Mouse (Mus musculus): ENCODE measurements around the gene Spn. TPM values are rescaled to one million over a fixed set of nuclear protein-coding genes. Genes with fewer than 3 reads are reported as not detected.

The Spn gene
- polyA plus RNA-seq, 1 experiment: 49.2 TPM

GRCm38 (mm10) chr7:127176937-127177336, 39.3 kb upstream of the Spn start:
- no peak for TF ChIP-seq CTCF (IDR thresholded peaks at IDR 0.05; ENCODE audit: control insufficient read depth, insufficient read depth, low read length)
- no peak for TF ChIP-seq POLR2A (IDR thresholded peaks at IDR 0.05; ENCODE audit: borderline replicate concordance, control insufficient read depth, low read depth, low read length)
- H3K27ac ChIP-seq (ENCODE audit: control insufficient read depth, insufficient read depth, low read depth, low read length, poor library complexity): no peak overlapping the region
- WGBS: 78% methylated on average over 4 of the region's 4 CpGs

DNA sequence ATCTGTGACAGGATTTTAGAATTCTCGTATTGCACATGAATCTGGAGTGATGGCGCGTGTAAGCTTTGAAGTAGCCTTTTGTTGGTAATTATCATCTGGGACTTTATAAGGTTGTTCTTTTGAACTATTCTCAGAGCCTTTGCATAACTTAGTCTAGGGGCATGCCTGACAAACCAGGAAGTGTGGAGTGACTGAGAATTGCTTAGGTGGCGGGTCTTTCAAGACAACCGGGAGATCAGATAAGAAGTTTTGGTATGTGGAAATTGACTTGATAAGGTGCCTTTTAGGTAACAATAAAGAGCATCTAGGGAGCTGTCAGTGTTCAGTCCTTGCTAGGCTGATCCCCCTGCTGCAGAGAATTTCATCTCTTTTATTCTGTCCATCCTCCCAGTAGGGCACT, 28.9 kb upstream of the Spn start:
- H3K27ac ChIP-seq (ENCODE audit: control insufficient read depth, insufficient read depth, low read depth, low read length, poor library complexity): no peak overlapping the region
- H3K4me3 ChIP-seq (replicated peaks; ENCODE audit: control insufficient read depth, low read depth, low read length): no peak overlapping the region
- peaks cover 2% of the 10 kb centered on the region for H3K4me1 ChIP-seq (ENCODE audit: control insufficient read depth, insufficient read depth, low read length)
- TF ChIP-seq CTCF (IDR thresholded peaks at IDR 0.05; ENCODE audit: control insufficient read depth, insufficient read depth, low read length) (no peak), POLR2A (IDR thresholded peaks at IDR 0.05; ENCODE audit: borderline replicate concordance, control insufficient read depth, low read depth, low read length) (no peak)
- WGBS: 68% methylated on average over 5 of the region's 5 CpGs

More at GRCm38 (mm10) chr7:127176937-127177336, 39.3 kb upstream of the Spn start:
- Histone ChIP-seq H3K4me3 (replicated peaks; ENCODE audit: control insufficient read depth, low read depth, low read length) (no peak overlapping the region), H3K4me1 (ENCODE audit: control insufficient read depth, insufficient read depth, low read length) (peaks cover 6% of the 10 kb centered on the region)

GRCm38 (mm10) chr7:127165607-127166493, 28.2 kb upstream of the Spn start:
- TF ChIP-seq CTCF (IDR thresholded peaks at IDR 0.05; ENCODE audit: control insufficient read depth, insufficient read depth, low read length) (no peak), POLR2A (IDR thresholded peaks at IDR 0.05; ENCODE audit: borderline replicate concordance, control insufficient read depth, low read depth, low read length) (no peak)
- H3K27ac ChIP-seq (ENCODE audit: control insufficient read depth, insufficient read depth, low read depth, low read length, poor library complexity): no peak overlapping the region
- no peak overlapping the region for H3K4me3 ChIP-seq (replicated peaks; ENCODE audit: control insufficient read depth, low read depth, low read length)
- peaks cover 2% of the 10 kb centered on the region for H3K4me1 ChIP-seq (ENCODE audit: control insufficient read depth, insufficient read depth, low read length)
- WGBS: 49% methylated on average over 12 of the region's 12 CpGs

GRCm38 (mm10) chr7:127164002-127164401, 26.4 kb upstream of the Spn start:
- H3K4me1 ChIP-seq (ENCODE audit: control insufficient read depth, insufficient read depth, low read length): peaks cover 2% of the 10 kb centered on the region
- no peak overlapping the region for H3K4me3 ChIP-seq (replicated peaks; ENCODE audit: control insufficient read depth, low read depth, low read length)
- WGBS: 73% methylated on average over 4 of the region's 4 CpGs
- TF ChIP-seq POLR2A (IDR thresholded peaks at IDR 0.05; ENCODE audit: borderline replicate concordance, control insufficient read depth, low read depth, low read length): no peak
- no peak for TF ChIP-seq CTCF (IDR thresholded peaks at IDR 0.05; ENCODE audit: control insufficient read depth, insufficient read depth, low read length)
- H3K27ac ChIP-seq (ENCODE audit: control insufficient read depth, insufficient read depth, low read depth, low read length, poor library complexity): no peak overlapping the region

DNA sequence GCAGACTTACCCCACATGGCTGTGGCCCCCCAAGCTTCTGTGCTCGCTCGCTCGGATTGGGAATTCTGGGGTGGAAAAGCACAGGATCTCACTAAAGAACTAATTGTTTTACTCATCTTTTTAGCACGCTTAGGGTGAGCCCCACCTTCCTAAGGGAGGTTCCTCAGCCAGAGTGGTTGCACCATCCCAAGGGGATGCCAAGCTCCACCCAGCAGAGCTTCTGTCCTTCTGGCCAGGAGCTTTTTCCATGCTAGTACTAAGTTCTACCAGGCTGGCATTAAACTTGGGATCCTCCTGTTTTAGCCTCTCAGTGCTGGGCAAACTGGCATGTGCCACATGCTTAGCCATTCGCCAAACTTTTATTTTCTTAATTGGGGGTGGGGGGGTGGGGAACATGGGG, 24.9 kb upstream of the Spn start:
- 85% methylated on average over 5 of the region's 5 CpGs for WGBS
- TF ChIP-seq POLR2A (IDR thresholded peaks at IDR 0.05; ENCODE audit: borderline replicate concordance, control insufficient read depth, low read depth, low read length): no peak
- no peak for TF ChIP-seq CTCF (IDR thresholded peaks at IDR 0.05; ENCODE audit: control insufficient read depth, insufficient read depth, low read length)
- no peak overlapping the region for H3K27ac ChIP-seq (ENCODE audit: control insufficient read depth, insufficient read depth, low read depth, low read length, poor library complexity)
- H3K4me3 ChIP-seq (replicated peaks; ENCODE audit: control insufficient read depth, low read depth, low read length): no peak overlapping the region
- peaks cover 2% of the 10 kb centered on the region for H3K4me1 ChIP-seq (ENCODE audit: control insufficient read depth, insufficient read depth, low read length)

- Histone ChIP-seq H3K4me3 (replicated peaks; ENCODE audit: control insufficient read depth, low read depth, low read length) (no peak overlapping the region), H3K27ac (ENCODE audit: control insufficient read depth, insufficient read depth, low read depth, low read length, poor library complexity) (no peak overlapping the region), H3K4me1 (ENCODE audit: control insufficient read depth, insufficient read depth, low read length) (peaks cover 2% of the 10 kb centered on the region; the same call in 1 of the 2 replicates)
- 31% methylated on average over 4 of the region's 4 CpGs for WGBS
- TF ChIP-seq POLR2A (IDR thresholded peaks at IDR 0.05; ENCODE audit: borderline replicate concordance, control insufficient read depth, low read depth, low read length) (no peak), CTCF (IDR thresholded peaks at IDR 0.05; ENCODE audit: control insufficient read depth, insufficient read depth, low read length) (no peak)
These were observed 19.9 kb upstream of the Spn start for GRCm38 (mm10) chr7:127157548-127157947.

GRCm38 (mm10) chr7:127153477-127153876, 15.9 kb upstream of the Spn start:
- Histone ChIP-seq H3K4me1 (ENCODE audit: control insufficient read depth, insufficient read depth, low read length) (peaks cover 2% of the 10 kb centered on the region; the same call in 1 of the 2 replicates), H3K4me3 (replicated peaks; ENCODE audit: control insufficient read depth, low read depth, low read length) (no peak overlapping the region), H3K27ac (ENCODE audit: control insufficient read depth, insufficient read depth, low read depth, low read length, poor library complexity) (no peak overlapping the region)
- no peak for TF ChIP-seq CTCF (IDR thresholded peaks at IDR 0.05; ENCODE audit: control insufficient read depth, insufficient read depth, low read length)
- 67% methylated on average over 3 of the region's 3 CpGs for WGBS

GRCm38 (mm10) chr7:127152464-127152863, 14.8 kb upstream of the Spn start:
- TF ChIP-seq CTCF (IDR thresholded peaks at IDR 0.05; ENCODE audit: control insufficient read depth, insufficient read depth, low read length) (no peak), POLR2A (IDR thresholded peaks at IDR 0.05; ENCODE audit: borderline replicate concordance, control insufficient read depth, low read depth, low read length) (no peak)
- WGBS: 91% methylated on average over 6 of the region's 6 CpGs
- peaks cover 4% of the 10 kb centered on the region; the same call in 1 of the 2 replicates for H3K4me1 ChIP-seq (ENCODE audit: control insufficient read depth, insufficient read depth, low read length)
- H3K27ac ChIP-seq (ENCODE audit: control insufficient read depth, insufficient read depth, low read depth, low read length, poor library complexity): no peak overlapping the region
- H3K4me3 ChIP-seq (replicated peaks; ENCODE audit: control insufficient read depth, low read depth, low read length): no peak overlapping the region
